15 mouse cellular contexts compared by ENCODE assay signal in the genomic region with DNA sequence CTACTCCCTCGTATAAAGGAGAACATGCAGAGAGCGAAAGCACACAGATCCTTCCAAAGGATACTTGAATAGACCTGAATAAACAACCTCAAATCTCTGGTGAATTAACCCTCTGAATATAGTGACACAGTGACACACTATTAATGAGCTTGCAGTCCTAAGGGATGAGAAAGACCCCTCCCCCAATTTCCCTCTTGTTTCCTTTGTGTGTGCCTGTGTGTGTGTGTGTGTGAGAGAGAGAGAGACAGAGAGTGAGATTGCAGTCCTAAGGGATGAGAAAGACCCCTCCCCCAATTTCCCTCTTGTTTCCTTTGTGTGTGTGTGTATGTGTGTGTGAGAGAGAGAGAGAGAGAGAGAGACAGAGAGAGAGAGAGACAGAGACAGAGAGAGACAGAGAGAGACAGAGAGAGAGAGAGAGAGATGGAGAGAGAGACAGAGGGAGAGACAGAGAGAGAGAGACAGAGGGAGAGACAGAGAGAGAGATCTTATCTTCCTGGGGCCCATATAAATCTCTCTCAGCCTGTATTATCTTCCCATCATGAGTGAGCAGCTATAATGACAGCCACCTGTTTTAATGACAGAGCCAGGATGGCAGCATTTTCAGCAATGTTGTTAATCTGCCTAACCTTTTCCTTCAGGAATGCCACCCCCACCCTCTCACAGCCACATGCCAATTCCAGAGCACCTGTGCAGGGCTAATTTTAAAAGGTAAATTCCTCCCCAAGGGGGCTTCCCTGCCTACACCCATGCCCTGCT.
DNase-seq lines count a peak whose midpoint lies in the region; ATAC-seq and TF ChIP-seq lines count a peak whose summit lies in the region.
"Had no signal": no experiment of that assay in that cellular context is flagged by ENCODE, and none has a peak within 500 bp of the region (broad histone marks: within the 10 kb centered on the region; RNA-seq: fewer than 3 reads in every experiment).

No protein-coding gene starts in this region.

- H3K27ac ChIP-seq in kidney, embryonic 15.5 days: no peak overlapping the region
- H3K27ac ChIP-seq in embryonic facial prominence, embryonic 15.5 days (replicated peaks): no peak overlapping the region
- H3K27ac ChIP-seq in hindbrain, embryonic 11.5 days (ENCODE audit: low read depth, low read length): no peak overlapping the region
- H3K27ac ChIP-seq in midbrain, embryonic 16.5 days (ENCODE audit: low read length): no peak overlapping the region
- H3K27ac ChIP-seq in heart, embryonic 12.5 days (ENCODE audit: poor library complexity, severe bottlenecking): no peak overlapping the region
- no peak overlapping the region for H3K27ac ChIP-seq in thymus, adult 2 months (ENCODE audit: control insufficient read depth, insufficient read depth, low read length)
- H3K27ac ChIP-seq: intestine, embryonic 15.5 days; limb, embryonic 13.5 days had no signal

- H3K4me2 ChIP-seq in kidney, embryonic 15.5 days: no peak overlapping the region
- no peak overlapping the region for H3K4me2 ChIP-seq in embryonic facial prominence, embryonic 15.5 days (replicated peaks)
- H3K4me2 ChIP-seq in hindbrain, embryonic 11.5 days (replicated peaks; ENCODE audit: low read depth, low read length): no peak overlapping the region
- H3K4me2 ChIP-seq in midbrain, embryonic 16.5 days (ENCODE audit: low read length): no peak overlapping the region
- no peak overlapping the region for H3K4me2 ChIP-seq in heart, embryonic 12.5 days
- H3K4me2 ChIP-seq: intestine, embryonic 15.5 days; limb, embryonic 13.5 days had no signal

- TF ChIP-seq POLR2A in thymus, adult 2 months (IDR thresholded peaks at IDR 0.05; ENCODE audit: control insufficient read depth, extremely low read depth, insufficient read depth, low read length, poor library complexity): no peak

- 61% methylated on average over 2 of the region's 2 CpGs for WGBS in kidney, embryonic 15.5 days
- 83% methylated on average over 2 of the region's 2 CpGs for WGBS in embryonic facial prominence, embryonic 15.5 days
- WGBS in hindbrain, embryonic 11.5 days: 74% methylated on average over 2 of the region's 2 CpGs
- 49% methylated on average over 2 of the region's 2 CpGs for WGBS in midbrain, embryonic 16.5 days
- WGBS in heart, embryonic 12.5 days: 89% methylated on average over 2 of the region's 2 CpGs
- WGBS in thymus, adult 2 months: 95% methylated on average over 2 of the region's 2 CpGs

- H3K4me3 ChIP-seq in kidney, embryonic 15.5 days (replicated peaks): no peak overlapping the region
- no peak overlapping the region for H3K4me3 ChIP-seq in embryonic facial prominence, embryonic 15.5 days (replicated peaks)
- no peak overlapping the region for H3K4me3 ChIP-seq in hindbrain, embryonic 11.5 days (ENCODE audit: low read depth, low read length)
- H3K4me3 ChIP-seq in midbrain, embryonic 16.5 days (ENCODE audit: low read depth, low read length): no peak overlapping the region
- no peak overlapping the region for H3K4me3 ChIP-seq in heart, embryonic 12.5 days
- H3K4me3 ChIP-seq in thymus, adult 2 months (ENCODE audit: control insufficient read depth, insufficient read depth, low read length): no peak overlapping the region
- H3K4me3 ChIP-seq: intestine, embryonic 15.5 days; limb, embryonic 13.5 days had no signal

- no peak overlapping the region for H3K9ac ChIP-seq in kidney, embryonic 15.5 days
- no peak overlapping the region for H3K9ac ChIP-seq in embryonic facial prominence, embryonic 15.5 days
- H3K9ac ChIP-seq in hindbrain, embryonic 11.5 days (ENCODE audit: low read depth, low read length): no peak overlapping the region
- H3K9ac ChIP-seq in midbrain, embryonic 16.5 days (ENCODE audit: low read depth, low read length): no peak overlapping the region
- no peak overlapping the region for H3K9ac ChIP-seq in heart, embryonic 12.5 days
- H3K9ac ChIP-seq: intestine, embryonic 15.5 days; limb, embryonic 13.5 days had no signal

- TF ChIP-seq CTCF in thymus, adult 2 months (IDR thresholded peaks at IDR 0.05; ENCODE audit: borderline replicate concordance, control insufficient read depth, extremely low read depth, insufficient read depth, low read length, poor library complexity): no peak

- 0 out of 2 replicates have a peak, but pooled peaks have one; percentile 22 for ATAC-seq in kidney, embryonic 15.5 days (replicated peaks; ENCODE audit: low FRiP score)
- 0 out of 2 replicates have a peak, but pooled peaks have one; percentile 34 for ATAC-seq in embryonic facial prominence, embryonic 15.5 days (ENCODE audit: insufficient number of reproducible peaks, low FRiP score, low TSS enrichment, low read depth)
- peak; percentile 78 for ATAC-seq in hindbrain, embryonic 11.5 days (ENCODE audit: low FRiP score)
- ATAC-seq in midbrain, embryonic 16.5 days: peak; percentile 48; the same call in 1 of the 2 replicates
- ATAC-seq in heart, embryonic 12.5 days (ENCODE audit: insufficient number of reproducible peaks, low FRiP score): no peak
- ATAC-seq: intestine, embryonic 15.5 days had no signal

- H3K4me1 ChIP-seq in kidney, embryonic 15.5 days: no peaks in the 10 kb centered on the region
- no peaks in the 10 kb centered on the region for H3K4me1 ChIP-seq in embryonic facial prominence, embryonic 15.5 days
- H3K4me1 ChIP-seq in hindbrain, embryonic 11.5 days (replicated peaks; ENCODE audit: control insufficient read depth, insufficient read depth, low read length): no peaks in the 10 kb centered on the region
- 0 out of 2 replicates have a peak, but pooled peaks cover 2% of the 10 kb centered on the region for H3K4me1 ChIP-seq in midbrain, embryonic 16.5 days (ENCODE audit: control insufficient read depth, insufficient read depth, low read length)
- 0 out of 2 replicates have a peak, but pooled peaks cover 3% of the 10 kb centered on the region for H3K4me1 ChIP-seq in heart, embryonic 12.5 days (replicated peaks)
- no peaks in the 10 kb centered on the region for H3K4me1 ChIP-seq in thymus, adult 2 months (replicated peaks; ENCODE audit: control insufficient read depth, insufficient read depth, low read length)
- H3K4me1 ChIP-seq: intestine, embryonic 15.5 days had no signal

- DNase-seq in kidney, adult 9 months: no peak
- DNase-seq in hindbrain, embryonic 11.5 days (ENCODE audit: low spot score): peak; percentile 26
- no peak for DNase-seq in embryo, embryonic 9.5 days (ENCODE audit: extremely low spot score)
- DNase-seq in thymus, adult 2 months: no peak
- DNase-seq: adrenal gland, postnatal 25 days; B cell, adult 2 months; gastrocnemius, postnatal 36 days; lung, adult 2 months; thymus, adult 18-20 months had no signal

- no peaks in the 10 kb centered on the region for H3K27me3 ChIP-seq in kidney, embryonic 15.5 days
- H3K27me3 ChIP-seq in embryonic facial prominence, embryonic 15.5 days: no peaks in the 10 kb centered on the region
- H3K27me3 ChIP-seq in hindbrain, embryonic 11.5 days (ENCODE audit: control insufficient read depth, insufficient read depth, low read length): no peaks in the 10 kb centered on the region
- H3K27me3 ChIP-seq in midbrain, embryonic 16.5 days (ENCODE audit: control insufficient read depth, insufficient read depth, low read depth, low read length): no peaks in the 10 kb centered on the region
- H3K27me3 ChIP-seq in heart, embryonic 12.5 days (replicated peaks): no peaks in the 10 kb centered on the region
- no peaks in the 10 kb centered on the region for H3K27me3 ChIP-seq in thymus, adult 2 months (ENCODE audit: control insufficient read depth, insufficient read depth, low read length)
- H3K27me3 ChIP-seq: intestine, embryonic 15.5 days; limb, embryonic 13.5 days had no signal

- H3K9me3 ChIP-seq in kidney, embryonic 15.5 days (replicated peaks): no peaks in the 10 kb centered on the region
- H3K9me3 ChIP-seq in embryonic facial prominence, embryonic 15.5 days (replicated peaks): no peaks in the 10 kb centered on the region
- no peaks in the 10 kb centered on the region for H3K9me3 ChIP-seq in hindbrain, embryonic 11.5 days (ENCODE audit: control insufficient read depth, low read length)
- H3K9me3 ChIP-seq in midbrain, embryonic 16.5 days (replicated peaks; ENCODE audit: control insufficient read depth, low read length, poor library complexity, severe bottlenecking): no peaks in the 10 kb centered on the region
- H3K9me3 ChIP-seq in heart, embryonic 12.5 days (replicated peaks): no peaks in the 10 kb centered on the region
- H3K9me3 ChIP-seq: intestine, embryonic 15.5 days; limb, embryonic 13.5 days had no signal

- no peaks in the 10 kb centered on the region for H3K36me3 ChIP-seq in kidney, embryonic 15.5 days
- no peaks in the 10 kb centered on the region for H3K36me3 ChIP-seq in embryonic facial prominence, embryonic 15.5 days
- no peaks in the 10 kb centered on the region for H3K36me3 ChIP-seq in hindbrain, embryonic 11.5 days (ENCODE audit: control insufficient read depth, insufficient read depth, low read length)
- H3K36me3 ChIP-seq in midbrain, embryonic 16.5 days (ENCODE audit: control insufficient read depth, insufficient read depth, low read length): no peaks in the 10 kb centered on the region
- H3K36me3 ChIP-seq in heart, embryonic 12.5 days: no peaks in the 10 kb centered on the region
- H3K36me3 ChIP-seq in thymus, adult 2 months (ENCODE audit: control insufficient read depth, insufficient read depth, low read length): no peaks in the 10 kb centered on the region
- H3K36me3 ChIP-seq: intestine, embryonic 15.5 days; limb, embryonic 13.5 days had no signal
